Mouse (Mus musculus) left cerebral cortex, adult 11 months (tissue): ENCODE data around the gene Tmbim7.

ENCODE experiments used
- DNase-seq: peaks from one replicate; pipeline ENCODE4 v3.0.0; 2022; ENCODE audit warnings: low spot score

Gene Tmbim7

GRCm38 (mm10) chr5:3665225-3665624, 14.2 kb downstream of the Tmbim7 start:
- no peak for DNase-seq

- no peak for DNase-seq
These were observed 15.6 kb downstream of the Tmbim7 start for GRCm38 (mm10) chr5:3666585-3666984.

- no peak for DNase-seq
These were observed 19.1 kb downstream of the Tmbim7 start for GRCm38 (mm10) chr5:3669938-3670554.

GRCm38 (mm10) chr5:3688298-3688697, 37.3 kb downstream of the Tmbim7 start:
- no peak for DNase-seq

- no peak for DNase-seq
These were observed 40.3 kb downstream of the Tmbim7 start for GRCm38 (mm10) chr5:3691283-3691682.

- no peak for DNase-seq
These were observed 42.0 kb downstream of the Tmbim7 start for GRCm38 (mm10) chr5:3692956-3693355.

- no peak for DNase-seq
These were observed 44.2 kb downstream of the Tmbim7 start for GRCm38 (mm10) chr5:3695191-3695590.

- DNase-seq, result no peak
These were observed 45.0 kb downstream of the Tmbim7 start for GRCm38 (mm10) chr5:3696031-3696430.

GRCm38 (mm10) chr5:3700025-3700424, 49.0 kb downstream of the Tmbim7 start:
- DNase-seq, result no peak

GRCm38 (mm10) chr5:3702180-3702579, 51.2 kb downstream of the Tmbim7 start:
- DNase-seq, result no peak

- no peak for DNase-seq
These were observed 64.8 kb downstream of the Tmbim7 start for GRCm38 (mm10) chr5:3715800-3716199.

- no peak for DNase-seq
These were observed 68.4 kb downstream of the Tmbim7 start for GRCm38 (mm10) chr5:3719371-3719770.

- no peak for DNase-seq
These were observed 71.9 kb downstream of the Tmbim7 start for GRCm38 (mm10) chr5:3722873-3723272.

- no peak for DNase-seq
These were observed 72.4 kb downstream of the Tmbim7 start for GRCm38 (mm10) chr5:3723415-3723814.

- no peak for DNase-seq
These were observed 74.5 kb downstream of the Tmbim7 start for GRCm38 (mm10) chr5:3725491-3725890.

- no peak for DNase-seq
These were observed 77.8 kb downstream of the Tmbim7 start for GRCm38 (mm10) chr5:3728820-3729219.
